ENCODE assay signal across 21 mouse cellular contexts in the genomic region with DNA sequence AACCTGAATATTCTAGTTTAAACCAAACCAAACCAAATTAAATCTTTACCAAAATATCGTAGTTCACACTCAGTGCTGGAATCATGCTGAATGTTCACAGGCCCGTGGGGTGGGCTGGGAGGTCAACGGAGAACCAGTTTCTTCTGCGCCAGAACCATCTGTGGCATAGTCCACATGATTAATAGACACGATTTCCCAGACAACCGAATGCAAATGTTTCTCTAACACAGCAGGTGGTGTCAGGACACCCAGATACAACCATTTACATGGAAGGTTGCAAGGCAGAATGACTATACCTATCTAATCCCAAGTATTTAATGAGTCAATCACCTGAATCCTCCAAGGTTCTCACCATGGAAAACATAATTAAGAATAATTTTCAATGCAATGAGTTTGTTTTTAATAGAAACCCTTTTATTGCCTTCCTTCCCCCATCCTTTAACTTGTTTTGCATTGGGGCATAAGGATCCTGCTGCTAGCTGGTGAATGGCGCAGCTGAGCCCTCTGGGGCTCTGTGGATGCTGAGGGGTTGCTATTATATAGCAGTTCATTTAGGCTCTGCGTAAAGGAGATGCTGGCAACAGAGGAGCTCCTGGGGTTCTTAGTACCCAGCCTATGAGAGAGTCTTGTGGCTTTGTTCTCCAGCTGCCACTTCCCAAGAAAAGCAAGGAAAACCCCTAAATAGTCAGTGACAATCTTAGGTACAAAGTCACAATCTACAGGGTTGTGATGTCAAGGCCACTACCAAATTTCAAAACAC. TPM values are rescaled to one million over a fixed set of nuclear protein-coding genes. Genes with fewer than 3 reads are reported as not detected.
DNase-seq lines count a peak whose midpoint lies in the region; ATAC-seq lines count a peak whose summit lies in the region.
"Had no signal": no experiment of that assay in that cellular context is flagged by ENCODE, and none has a peak within 500 bp of the region (broad histone marks: within the 10 kb centered on the region; RNA-seq: fewer than 3 reads in every experiment).

No protein-coding gene starts in this region.

- no peak overlapping the region for H3K4me3 ChIP-seq in forebrain, embryonic 11.5 days (ENCODE audit: low read depth, low read length)
- H3K4me3 ChIP-seq in forebrain, embryonic 10.5 days, result no peak overlapping the region
- H3K4me3 ChIP-seq in neural tube, embryonic 11.5 days (ENCODE audit: low read depth, low read length), result no peak overlapping the region
- no peak overlapping the region for H3K4me3 ChIP-seq in hindbrain, embryonic 14.5 days (replicated peaks; ENCODE audit: low read length)
- H3K4me3 ChIP-seq: embryonic facial prominence, embryonic 12.5 days; heart, embryonic 12.5 days; kidney, embryonic 15.5 days; limb, embryonic 10.5 days had no signal

- no peak overlapping the region for H3K4me2 ChIP-seq in forebrain, embryonic 11.5 days (ENCODE audit: low read depth, low read length, severe bottlenecking)
- no peak overlapping the region for H3K4me2 ChIP-seq in neural tube, embryonic 11.5 days (ENCODE audit: low read depth)
- H3K4me2 ChIP-seq in hindbrain, embryonic 14.5 days (replicated peaks), result no peak overlapping the region
- H3K4me2 ChIP-seq: embryonic facial prominence, embryonic 12.5 days; heart, embryonic 12.5 days; kidney, embryonic 15.5 days; liver, embryonic 11.5 days; lung, embryonic 14.5 days had no signal

- peak; percentile 43 for ATAC-seq in forebrain, embryonic 11.5 days (replicated peaks; ENCODE audit: low FRiP score)
- peak; percentile 64 for ATAC-seq in neural tube, embryonic 11.5 days (ENCODE audit: insufficient read depth, low FRiP score, low TSS enrichment)
- no peak for ATAC-seq in hindbrain, embryonic 14.5 days (ENCODE audit: low FRiP score)
- ATAC-seq: intestine, embryonic 16.5 days had no signal

- H3K36me3 ChIP-seq in forebrain, embryonic 11.5 days (ENCODE audit: control insufficient read depth, insufficient read depth, low read length), result no peaks in the 10 kb centered on the region
- H3K36me3 ChIP-seq in forebrain, embryonic 10.5 days (replicated peaks), result no peaks in the 10 kb centered on the region
- H3K36me3 ChIP-seq in neural tube, embryonic 11.5 days (ENCODE audit: control insufficient read depth, insufficient read depth, low read length), result no peaks in the 10 kb centered on the region
- H3K36me3 ChIP-seq in hindbrain, embryonic 14.5 days (replicated peaks; ENCODE audit: control insufficient read depth, insufficient read depth), result no peaks in the 10 kb centered on the region
- H3K36me3 ChIP-seq: embryonic facial prominence, embryonic 12.5 days; heart, embryonic 12.5 days; kidney, embryonic 15.5 days; limb, embryonic 10.5 days had no signal

- H3K27me3 ChIP-seq in forebrain, embryonic 11.5 days (ENCODE audit: control insufficient read depth, insufficient read depth, low read length), result peaks cover 2% of the 10 kb centered on the region; the same call in 1 of the 2 replicates
- H3K27me3 ChIP-seq in forebrain, embryonic 10.5 days (ENCODE audit: poor library complexity, severe bottlenecking), result peaks cover 45% of the 10 kb centered on the region
- H3K27me3 ChIP-seq in neural tube, embryonic 11.5 days (ENCODE audit: control insufficient read depth, insufficient read depth, low read length), result no peaks in the 10 kb centered on the region
- H3K27me3 ChIP-seq in hindbrain, embryonic 14.5 days (ENCODE audit: control insufficient read depth, insufficient read depth, low read length), result no peaks in the 10 kb centered on the region
- H3K27me3 ChIP-seq: CH12.LX had no signal

- no peak for DNase-seq in forebrain, embryonic 11.5 days (ENCODE audit: low spot score)
- no peak for DNase-seq in forebrain, embryonic 10.5 days (ENCODE audit: extremely low spot score, low spot score)
- DNase-seq in neural tube, embryonic 11.5 days (ENCODE audit: low spot score), result peak; percentile 48
- no peak for DNase-seq in neural tube, embryonic 10.5 days (ENCODE audit: extremely low spot score, low spot score)
- DNase-seq in hindbrain, embryonic 14.5 days (ENCODE audit: low spot score), result no peak
- DNase-seq in right cerebral cortex, adult 2 months (ENCODE audit: low spot score in 2 of 2), result no peak
- DNase-seq in ovary, postnatal 36 days (ENCODE audit: low spot score), result no peak
- no peak for DNase-seq in urinary bladder, postnatal 25 days (ENCODE audit: low spot score)
- DNase-seq: adrenal gland, adult 2 months; cerebellum, adult 11-12 months; cerebellum, postnatal 25 days; lung, embryonic 14.5 days; right cerebral cortex, postnatal 14 days had no signal

- H3K9ac ChIP-seq in forebrain, embryonic 11.5 days (ENCODE audit: low read length), result no peak overlapping the region
- H3K9ac ChIP-seq in neural tube, embryonic 11.5 days (ENCODE audit: low read length), result no peak overlapping the region
- no peak overlapping the region for H3K9ac ChIP-seq in hindbrain, embryonic 14.5 days
- H3K9ac ChIP-seq: embryonic facial prominence, embryonic 12.5 days; heart, embryonic 12.5 days; kidney, embryonic 15.5 days; lung, embryonic 14.5 days had no signal

- H3K4me1 ChIP-seq in forebrain, embryonic 11.5 days (replicated peaks; ENCODE audit: control insufficient read depth, insufficient read depth, low read length), result peaks cover 7% of the 10 kb centered on the region; the same call in 1 of the 2 replicates
- H3K4me1 ChIP-seq in forebrain, embryonic 10.5 days, result peaks cover 47% of the 10 kb centered on the region
- H3K4me1 ChIP-seq in neural tube, embryonic 11.5 days (ENCODE audit: control insufficient read depth, insufficient read depth, low read length), result peaks cover 12% of the 10 kb centered on the region
- peaks cover 23% of the 10 kb centered on the region for H3K4me1 ChIP-seq in hindbrain, embryonic 14.5 days (replicated peaks; ENCODE audit: control insufficient read depth, insufficient read depth, low read length)

- H3K9me3 ChIP-seq in forebrain, embryonic 11.5 days (ENCODE audit: control insufficient read depth, low read length), result no peaks in the 10 kb centered on the region
- H3K9me3 ChIP-seq in forebrain, embryonic 10.5 days, result no peaks in the 10 kb centered on the region
- H3K9me3 ChIP-seq in neural tube, embryonic 11.5 days (ENCODE audit: control insufficient read depth, low read length), result no peaks in the 10 kb centered on the region
- no peaks in the 10 kb centered on the region for H3K9me3 ChIP-seq in hindbrain, embryonic 14.5 days (ENCODE audit: control insufficient read depth, low read length)
- H3K9me3 ChIP-seq: embryonic facial prominence, embryonic 12.5 days; heart, embryonic 12.5 days; kidney, embryonic 15.5 days; limb, embryonic 10.5 days had no signal

- peak overlapping the region; percentile 7; the same call in 1 of the 2 replicates for H3K27ac ChIP-seq in forebrain, embryonic 11.5 days (ENCODE audit: low read depth, low read length)
- H3K27ac ChIP-seq in forebrain, embryonic 10.5 days, result no peak overlapping the region
- no peak overlapping the region for H3K27ac ChIP-seq in neural tube, embryonic 11.5 days (ENCODE audit: low read depth, low read length)
- H3K27ac ChIP-seq in hindbrain, embryonic 14.5 days, result peak overlapping the region; percentile 51
- H3K27ac ChIP-seq: embryonic facial prominence, embryonic 12.5 days; kidney, embryonic 15.5 days; limb, embryonic 10.5 days; macrophage had no signal

- 30% methylated on average over 8 of the region's 8 CpGs for WGBS in forebrain, embryonic 11.5 days
- WGBS in forebrain, embryonic 10.5 days, result 46% methylated on average over 8 of the region's 8 CpGs
- 26% methylated on average over 8 of the region's 8 CpGs for WGBS in neural tube, embryonic 11.5 days
- WGBS in hindbrain, embryonic 14.5 days, result 13% methylated on average over 8 of the region's 8 CpGs

RNA-seq across cellular contexts. Expression of a gene that starts 2.3 kb away (rescaled TPM):
- polyA plus RNA-seq in forebrain, embryonic 11.5 days (2014; fragmentation: Nextera tagmentation; extraction: Ambion mirVana), result 7.7 and 8.0 TPM in 2 replicates
- 2.6 and 2.7 TPM in 2 replicates for polyA plus RNA-seq in forebrain, embryonic 10.5 days (2016; fragmentation: Nextera tagmentation; extraction: Ambion mirVana)
- 12.9 and 13.7 TPM in 2 replicates for polyA plus RNA-seq in neural tube, embryonic 11.5 days (2014; fragmentation: Nextera tagmentation; extraction: Ambion mirVana)
- 23.9 and 26.7 TPM in 2 replicates for polyA plus RNA-seq in hindbrain, embryonic 14.5 days (2014; fragmentation: Nextera tagmentation; extraction: Ambion mirVana)

Comparison
In these comparisons a context has a peak if more than half of its experiments do, and no peak if none do; other contexts are left out.
1. H3K27ac ChIP-seq: peak in forebrain, embryonic 11.5 days (single experiment) and hindbrain, embryonic 14.5 days (single experiment); none in forebrain, embryonic 10.5 days (single experiment) and neural tube, embryonic 11.5 days (single experiment).